Mouse (Mus musculus) c-Kit-negative CD71-positive TER-119-positive erythroid progenitor cells, embryonic 14.5 days (primary cell): Measurements from ENCODE around the gene Catsperg2.
"Not testable (repeated sequence)": the region's sequence is repeated elsewhere in the genome, so short reads cannot be mapped to it uniquely, and the experiment has no call there.

Experiments
- DNase-seq: peaks from one replicate; pipeline ENCODE4 v3.0.0-alpha.2; 2013; ENCODE audit warnings: low read depth, low spot score

Gene Catsperg2

GRCm38 (mm10) chr7:29726860-29727259, at the start of gene Catsperg2:
Gene Catsperg2, minus strand, starts transcription at chr7:29727032.
- not testable (repeated sequence) for DNase-seq

- DNase-seq: no peak
These were observed 49.7 kb upstream of the Catsperg2 start for GRCm38 (mm10) chr7:29776568-29776967.

GRCm38 (mm10) chr7:29774371-29774770, 47.5 kb upstream of the Catsperg2 start:
- DNase-seq: no peak

- no peak for DNase-seq
These were observed 46.7 kb upstream of the Catsperg2 start for GRCm38 (mm10) chr7:29773503-29773902.

- DNase-seq: no peak
These were observed 42.1 kb upstream of the Catsperg2 start for GRCm38 (mm10) chr7:29768980-29769379.

DNA sequence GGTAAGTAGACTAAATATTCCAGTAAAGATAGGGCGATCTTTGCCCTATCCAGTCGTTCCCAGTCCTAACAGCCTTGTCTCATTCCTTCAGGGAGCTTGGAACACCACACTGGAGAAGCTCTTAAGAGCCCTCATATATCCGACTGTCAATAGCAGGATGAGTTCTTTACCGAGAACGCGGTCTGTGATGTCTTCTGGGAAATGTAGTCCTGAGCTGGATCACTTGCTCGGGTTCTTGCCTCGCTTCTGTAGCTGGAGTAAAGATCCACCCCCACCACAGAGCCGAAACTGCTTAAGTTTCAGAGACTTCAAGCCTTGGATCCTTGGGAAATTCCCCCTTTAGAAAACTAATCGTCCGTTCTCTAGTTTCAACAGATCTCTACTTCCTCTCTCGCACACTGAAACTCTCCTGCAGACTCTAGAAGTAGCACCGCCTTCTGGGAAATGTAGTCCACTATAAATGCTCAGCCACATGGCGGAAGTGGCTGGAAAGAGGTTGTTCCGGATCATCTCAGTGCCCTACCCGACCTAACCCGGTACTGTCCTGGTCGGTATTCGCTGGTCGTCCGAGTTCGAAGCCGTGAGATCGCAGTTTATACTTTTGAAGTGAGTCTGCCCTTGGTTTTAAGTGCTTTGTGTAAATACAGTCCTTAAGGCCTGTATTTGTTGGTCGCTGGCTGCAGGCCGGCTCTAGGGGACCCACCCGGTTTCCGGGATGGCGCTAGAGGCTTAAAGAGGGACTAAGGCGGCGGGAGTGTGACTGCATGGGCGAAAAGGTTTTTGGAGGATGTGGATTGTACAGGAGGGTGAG, 41.5 kb upstream of the Catsperg2 start, which contains the start of gene Zfp84:
Zfp84 (plus strand) TSS at position 463 of the 811 bp plus-strand sequence.
- peak; percentile 82 for DNase-seq

DNA sequence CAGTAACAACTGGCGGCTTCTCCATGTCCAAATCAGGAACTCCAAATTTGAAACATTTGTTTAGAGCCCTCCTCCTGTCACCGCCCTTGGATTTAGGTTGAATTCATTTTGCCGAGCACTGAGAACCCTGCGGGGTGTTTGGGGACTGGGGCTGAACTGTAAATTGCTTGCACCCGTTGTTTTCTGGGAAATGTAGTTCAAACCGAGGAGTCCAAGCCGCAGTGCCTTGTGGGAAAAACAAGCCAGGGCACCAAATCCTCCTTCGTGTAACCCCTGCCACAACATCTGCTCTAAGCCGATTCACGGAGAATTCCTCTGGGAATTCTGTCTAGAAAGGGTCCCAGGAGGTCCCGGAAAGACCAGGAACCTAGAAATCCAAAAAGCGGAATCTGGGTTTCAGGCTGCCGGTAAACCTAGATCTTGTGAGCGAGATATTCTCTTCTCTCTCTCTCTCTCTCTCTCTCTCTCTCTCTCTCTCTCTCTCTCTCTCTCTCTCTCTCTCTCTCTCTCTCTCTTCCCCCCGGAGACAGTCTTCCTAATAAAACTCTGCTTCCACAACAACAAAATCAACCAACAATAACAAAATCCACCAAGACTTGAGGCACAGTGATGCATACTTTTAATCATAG, 40.3 kb upstream of the Catsperg2 start:
- peak; percentile 60 for DNase-seq

DNA sequence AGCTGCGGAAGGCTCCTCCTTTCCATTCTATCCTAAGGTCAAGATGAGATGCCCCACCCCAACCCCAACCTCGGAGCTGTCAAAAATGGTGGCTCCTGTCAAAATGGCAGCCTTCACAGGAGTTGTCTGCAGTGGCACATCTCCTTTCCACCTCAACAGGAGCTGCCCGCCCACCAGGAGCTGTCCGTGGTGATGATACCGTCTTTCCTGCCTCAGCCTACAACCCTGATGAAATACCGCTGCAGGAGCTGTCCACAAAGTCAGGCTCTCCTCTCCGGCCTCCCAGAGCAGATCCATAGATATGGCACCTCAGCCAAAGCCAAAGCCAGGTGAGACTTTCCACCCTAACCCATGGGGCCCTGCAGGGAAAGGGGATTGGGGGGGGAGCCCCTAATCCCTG, 37.9 kb upstream of the Catsperg2 start:
- no peak for DNase-seq

GRCm38 (mm10) chr7:29760476-29760875, 33.6 kb upstream of the Catsperg2 start:
- DNase-seq: no peak

DNA sequence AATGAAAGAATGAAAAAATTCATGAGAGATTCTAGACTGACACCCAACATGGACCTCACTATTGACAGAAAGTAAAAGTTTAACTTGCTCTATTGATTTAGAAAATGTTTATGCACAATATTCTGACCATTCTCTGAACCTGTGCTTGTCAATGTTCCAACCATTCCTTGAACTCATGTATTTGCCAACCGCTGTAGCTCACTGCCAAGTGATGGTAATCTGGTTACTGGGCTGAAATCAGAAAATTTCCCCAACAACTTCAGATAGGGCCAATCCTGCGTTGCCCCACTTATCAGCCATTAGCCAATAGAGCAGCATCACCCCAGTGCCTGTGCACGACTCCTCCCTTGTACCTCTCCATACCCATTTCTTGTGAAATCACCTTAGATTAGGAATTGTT, 15.4 kb upstream of the Catsperg2 start:
- no peak for DNase-seq

GRCm38 (mm10) chr7:29728055-29728454, 1.2 kb upstream of the Catsperg2 start:
- no peak for DNase-seq

- DNase-seq: not testable (repeated sequence)
These were observed 1.2 kb downstream of the Catsperg2 start for GRCm38 (mm10) chr7:29725461-29726142.

GRCm38 (mm10) chr7:29708891-29709290, 17.9 kb downstream of the Catsperg2 start:
- DNase-seq: not testable (repeated sequence)

DNA sequence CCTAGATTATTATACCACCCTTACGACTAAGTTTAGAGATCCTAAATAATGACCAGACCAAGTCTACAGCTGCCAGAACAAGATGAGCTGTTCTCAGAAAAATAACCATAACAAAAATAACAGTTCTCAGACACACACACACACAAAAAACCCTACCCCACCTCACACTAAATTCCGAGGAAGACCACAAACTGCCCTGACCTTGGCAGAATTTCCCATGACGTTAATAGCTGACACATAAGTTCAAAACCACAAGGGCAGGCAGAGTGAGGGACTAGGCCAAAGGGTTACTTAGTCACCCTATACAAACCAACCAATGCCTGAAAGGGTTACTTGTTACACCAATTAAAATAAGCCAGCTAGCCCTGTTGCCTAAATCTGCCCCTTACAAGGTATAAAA, 31.6 kb downstream of the Catsperg2 start:
- DNase-seq: not testable (repeated sequence)

GRCm38 (mm10) chr7:29681868-29682267, 45.0 kb downstream of the Catsperg2 start:
- DNase-seq: no peak
